Mouse (Mus musculus): ENCODE results near the gene Prr11. TPM values are rescaled to one million over a fixed set of nuclear protein-coding genes. Genes with fewer than 3 reads are reported as not detected.
"Not testable (repeated sequence)": the region's sequence is repeated elsewhere in the genome, so short reads cannot be mapped to it uniquely, and the experiment has no call there.

Gene Prr11
- polyA plus RNA-seq, 1 experiment from 2014 or later = 8.6 TPM

DNA sequence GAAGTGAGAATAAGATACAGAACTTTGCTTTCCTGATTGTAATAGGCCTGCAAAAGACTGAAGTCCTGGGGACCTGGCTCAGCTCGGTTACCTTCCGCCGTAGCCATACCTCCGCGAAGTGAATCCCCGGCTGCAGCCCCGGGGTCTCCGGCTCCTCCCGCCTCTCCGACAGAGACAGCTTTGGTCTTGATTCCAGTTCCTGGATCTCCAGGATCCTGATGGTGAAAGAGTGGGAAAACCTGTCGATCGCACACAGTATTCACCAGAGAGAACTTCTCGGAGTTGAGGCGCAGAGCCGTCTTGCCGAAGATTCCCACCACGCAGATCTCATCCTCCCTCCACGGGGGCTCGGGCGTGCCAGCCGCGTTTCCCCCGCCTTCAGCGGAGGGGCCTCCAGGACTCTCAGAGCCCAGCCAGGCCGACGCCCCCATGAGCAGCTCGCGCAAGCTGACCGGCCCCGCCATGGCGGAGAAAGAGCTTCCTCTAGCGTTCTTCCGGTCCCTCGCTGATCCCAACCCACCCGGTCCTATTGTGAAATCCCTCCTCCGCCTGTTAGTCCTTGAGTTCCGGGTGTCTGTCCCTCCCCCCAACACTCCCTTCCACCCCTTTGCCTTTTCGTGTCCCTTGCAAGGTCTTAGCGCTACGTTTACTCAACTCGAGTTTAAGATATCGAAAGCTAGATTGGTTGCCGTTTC is 22.1 kb downstream of the Prr11 start, which contains the start of gene Smg8:
Smg8 (minus strand) TSS at position 485 of the 695 bp plus-strand sequence.
- H3K27ac ChIP-seq = peak within 1 kb of the TSS; percentile 74
- no peaks in the 10 kb centered on the region for H3K27me3 ChIP-seq
- peak within 1 kb of the TSS; percentile 94 for H3K4me2 ChIP-seq (replicated peaks)
- 2% methylated on average over 35 of the region's 43 CpGs for WGBS
- no peaks in the 10 kb centered on the region for H3K9me3 ChIP-seq (replicated peaks)
- peaks cover 43% of the 10 kb centered on the region for H3K36me3 ChIP-seq
- H3K4me1 ChIP-seq = peaks cover 26% of the 10 kb centered on the region
- H3K9ac ChIP-seq = peak within 1 kb of the TSS; percentile 92
- ATAC-seq (ENCODE audit: low FRiP score) = peak; percentile 68
- peak within 1 kb of the TSS; percentile 94 for H3K4me3 ChIP-seq

DNA sequence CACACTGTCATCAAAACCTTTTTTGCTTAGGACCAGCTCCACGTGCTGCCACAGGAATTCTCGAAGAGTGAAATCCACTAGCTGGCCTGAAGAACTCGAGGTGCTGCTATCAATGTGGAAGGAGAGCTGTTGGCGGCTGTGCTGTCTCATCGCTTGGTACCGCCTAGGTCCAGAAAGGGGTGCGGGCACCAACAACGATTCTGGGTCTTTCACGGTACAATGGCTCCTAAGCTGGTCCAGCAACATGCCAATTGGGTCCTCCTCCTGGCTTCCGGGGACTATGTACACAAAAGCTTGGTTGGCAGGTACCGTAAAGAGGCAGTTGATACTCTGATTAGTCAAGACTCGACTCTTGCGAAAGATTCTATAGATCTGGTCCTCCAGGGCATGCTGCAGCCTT is 23.0 kb downstream of the Prr11 start:
- Histone ChIP-seq H3K9me3 (replicated peaks) (no peaks in the 10 kb centered on the region), H3K36me3 (peaks cover 44% of the 10 kb centered on the region), H3K9ac (peak overlapping the region; percentile 92; the same call in 1 of the 2 replicates), H3K4me2 (replicated peaks) (peak overlapping the region; percentile 94), H3K27ac (no peak overlapping the region), H3K4me3 (peak overlapping the region; percentile 94), H3K27me3 (no peaks in the 10 kb centered on the region), H3K4me1 (peaks cover 26% of the 10 kb centered on the region)
- 92% methylated on average over 13 of the region's 13 CpGs for WGBS
- ATAC-seq (ENCODE audit: low FRiP score) = no peak

DNA sequence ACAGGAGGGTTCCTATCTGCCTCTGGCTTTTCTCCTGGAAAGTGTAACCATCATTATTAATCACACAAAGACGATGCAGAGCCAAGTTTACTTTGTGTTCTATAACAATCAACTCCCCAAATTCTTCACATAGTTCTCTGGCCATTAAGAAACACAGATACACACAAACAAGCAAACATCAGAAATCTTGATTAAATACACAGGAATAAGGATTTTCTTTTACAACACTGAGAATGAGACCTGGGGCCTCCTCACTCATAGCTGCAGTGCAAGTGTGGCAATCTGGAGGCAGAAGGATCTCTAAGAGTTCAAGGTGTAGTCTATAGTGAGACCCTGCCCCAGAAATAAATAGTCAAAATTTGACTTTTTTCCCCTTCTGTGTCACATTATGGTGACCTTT is 24.8 kb downstream of the Prr11 start:
- Histone ChIP-seq H3K4me2 (replicated peaks) (no peak overlapping the region), H3K27ac (no peak overlapping the region), H3K4me3 (no peak overlapping the region), H3K9ac (no peak overlapping the region), H3K9me3 (replicated peaks) (no peaks in the 10 kb centered on the region), H3K36me3 (peaks cover 49% of the 10 kb centered on the region), H3K4me1 (peaks cover 26% of the 10 kb centered on the region), H3K27me3 (no peaks in the 10 kb centered on the region)
- no peak for ATAC-seq (ENCODE audit: low FRiP score)
- 76% methylated on average over 1 of the region's 1 CpGs for WGBS

DNA sequence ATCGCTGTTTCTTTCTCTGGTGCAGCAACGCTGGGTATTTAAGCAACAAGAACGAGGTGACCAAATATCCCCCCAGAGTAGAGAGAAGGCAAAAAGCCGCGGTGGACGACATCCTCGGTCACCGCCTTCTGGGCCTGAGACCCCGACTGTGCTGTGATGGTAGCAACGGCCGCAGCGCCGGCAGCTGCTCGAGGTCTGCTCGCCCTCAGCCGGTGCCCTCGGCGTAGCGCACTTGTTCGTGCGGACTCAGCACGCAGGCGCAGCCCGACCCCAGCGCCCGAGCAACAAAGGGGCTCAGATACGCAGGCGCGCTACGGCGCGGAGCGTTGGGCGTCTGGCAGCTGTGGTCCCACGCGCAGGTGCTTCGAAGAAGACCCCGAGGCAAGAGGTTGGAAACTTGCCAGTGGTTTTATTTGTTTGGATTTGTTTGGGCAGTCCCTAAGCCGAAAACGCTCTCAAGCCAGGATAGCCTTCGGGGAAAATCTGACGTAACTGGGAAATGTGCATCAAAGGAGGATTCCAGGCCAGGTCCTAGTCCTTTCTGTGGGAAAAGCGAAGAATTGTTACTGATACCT is 34.6 kb downstream of the Prr11 start, which contains the start of gene Gdpd1:
Gdpd1 (minus strand) TSS at position 197 of the 575 bp plus-strand sequence.
- H3K9ac ChIP-seq = peak within 1 kb of the TSS; percentile 90
- H3K36me3 ChIP-seq = peaks cover 15% of the 10 kb centered on the region
- peaks cover 24% of the 10 kb centered on the region for H3K4me1 ChIP-seq
- H3K4me2 ChIP-seq (replicated peaks) = peak within 1 kb of the TSS; percentile 62
- ATAC-seq (ENCODE audit: low FRiP score) = peak; percentile 96
- H3K27ac ChIP-seq = peak within 1 kb of the TSS; percentile 98
- H3K4me3 ChIP-seq = peak within 1 kb of the TSS; percentile 69
- 1% methylated on average over 43 of the region's 43 CpGs for WGBS
- no peaks in the 10 kb centered on the region for H3K9me3 ChIP-seq (replicated peaks)
- no peaks in the 10 kb centered on the region for H3K27me3 ChIP-seq

DNA sequence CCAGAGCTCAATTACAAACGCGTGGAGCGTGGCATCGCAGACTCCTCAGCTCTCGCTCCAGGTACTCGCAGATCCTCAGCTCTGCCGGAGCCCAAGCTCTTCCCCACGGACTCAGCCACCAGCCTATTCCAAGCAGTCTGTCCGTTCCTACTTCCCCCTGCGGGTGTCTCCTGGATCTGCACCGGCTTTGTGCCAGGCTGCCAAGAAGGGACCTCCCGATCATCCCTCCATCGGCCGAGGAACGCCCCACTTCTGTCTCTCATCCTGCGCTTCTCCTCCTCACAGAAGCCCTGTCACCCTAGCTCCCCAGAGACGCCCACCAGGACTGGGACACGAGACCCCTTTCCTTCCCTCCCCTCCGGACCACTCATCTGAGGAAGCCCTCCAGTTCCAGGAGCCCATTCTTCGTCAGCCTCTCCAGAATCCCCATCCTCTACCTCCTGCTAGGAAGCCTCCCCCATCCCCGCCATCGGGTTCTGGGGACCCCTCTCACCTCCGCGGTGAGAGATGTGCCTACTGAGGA is 35.1 kb downstream of the Prr11 start:
- peak; percentile 84 for ATAC-seq (ENCODE audit: low FRiP score)
- peak overlapping the region; percentile 98 for H3K27ac ChIP-seq
- peak overlapping the region; percentile 62 for H3K4me2 ChIP-seq (replicated peaks)
- H3K9me3 ChIP-seq (replicated peaks) = no peaks in the 10 kb centered on the region
- H3K4me1 ChIP-seq = peaks cover 24% of the 10 kb centered on the region
- H3K4me3 ChIP-seq = peak overlapping the region; percentile 69
- H3K9ac ChIP-seq = peak overlapping the region; percentile 90
- under 1% methylated on average over 24 of the region's 24 CpGs for WGBS
- no peaks in the 10 kb centered on the region for H3K27me3 ChIP-seq
- H3K36me3 ChIP-seq = peaks cover 15% of the 10 kb centered on the region

DNA sequence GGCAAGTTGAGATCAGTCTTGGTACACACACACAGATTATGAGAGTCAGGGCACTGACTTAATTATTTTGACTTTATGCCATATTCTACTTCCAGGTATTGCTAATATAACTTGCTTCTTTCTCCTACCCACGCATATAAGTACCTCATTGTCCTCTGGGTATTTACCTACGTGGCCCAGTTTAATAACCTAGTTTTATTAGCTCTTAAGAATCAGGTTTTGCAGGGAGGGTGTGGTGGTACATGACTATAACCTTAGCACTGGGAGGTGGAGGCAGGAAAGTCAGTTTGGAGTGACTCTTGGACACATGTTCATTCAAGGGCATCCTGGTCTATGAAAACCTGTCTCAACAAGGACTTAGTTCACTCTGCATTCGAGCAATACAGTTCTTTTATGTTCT is 46.4 kb downstream of the Prr11 start:
- Histone ChIP-seq H3K9ac (no peak overlapping the region), H3K27me3 (no peaks in the 10 kb centered on the region), H3K4me2 (replicated peaks) (no peak overlapping the region), H3K27ac (no peak overlapping the region), H3K4me3 (no peak overlapping the region), H3K36me3 (peaks cover 48% of the 10 kb centered on the region), H3K4me1 (no peaks in the 10 kb centered on the region), H3K9me3 (replicated peaks) (no peaks in the 10 kb centered on the region)
- no peak for ATAC-seq (ENCODE audit: low FRiP score)
- 71% methylated on average over 3 of the region's 3 CpGs for WGBS

DNA sequence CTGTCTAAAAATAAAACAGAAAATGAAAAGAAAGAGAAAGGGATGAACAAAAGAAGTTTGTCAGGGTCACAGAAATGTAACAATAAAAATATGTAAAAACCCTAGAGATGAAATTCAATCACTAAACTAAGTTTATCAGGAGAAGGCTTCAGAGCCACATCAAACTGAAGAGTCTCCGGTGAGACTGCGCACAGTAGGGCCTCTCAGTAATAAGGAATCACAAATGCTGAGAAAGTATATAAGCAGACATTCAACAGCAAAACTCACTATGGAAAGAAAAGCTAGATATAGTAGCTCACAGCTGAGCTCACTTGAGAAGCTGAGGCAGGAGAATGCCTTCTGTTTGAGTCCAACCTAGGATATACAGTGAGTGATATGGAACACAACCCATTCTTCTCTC is 48.1 kb downstream of the Prr11 start:
- Histone ChIP-seq H3K4me3 (no peak overlapping the region), H3K27ac (no peak overlapping the region), H3K9ac (no peak overlapping the region), H3K27me3 (no peaks in the 10 kb centered on the region), H3K4me1 (no peaks in the 10 kb centered on the region), H3K9me3 (replicated peaks) (no peaks in the 10 kb centered on the region), H3K4me2 (replicated peaks) (no peak overlapping the region), H3K36me3 (peaks cover 63% of the 10 kb centered on the region)
- whole genome bisulfite sequencing = 96% methylated on average over 2 of the region's 2 CpGs
- ATAC-seq (ENCODE audit: low FRiP score) = no peak

DNA sequence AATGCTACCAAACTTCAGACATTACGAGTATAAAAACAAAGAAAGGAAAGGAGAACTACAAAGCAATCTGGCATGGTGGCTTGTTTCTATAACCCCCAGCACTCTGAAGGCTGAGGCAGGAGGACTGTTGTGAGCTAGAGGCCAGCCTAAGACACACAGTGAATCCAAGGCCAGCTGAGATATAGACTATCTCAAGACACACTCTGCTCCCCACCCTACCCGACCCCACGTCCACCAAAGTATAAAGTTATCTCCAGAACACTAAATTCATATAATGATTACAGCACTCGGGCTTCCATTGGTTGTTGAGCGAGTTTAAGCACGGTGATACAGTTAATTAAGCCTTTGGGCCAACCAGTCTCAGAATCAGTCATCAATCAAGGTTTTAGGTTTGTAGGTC is 52.2 kb downstream of the Prr11 start:
- Histone ChIP-seq H3K27me3 (no peaks in the 10 kb centered on the region), H3K36me3 (peaks cover 71% of the 10 kb centered on the region), H3K4me2 (replicated peaks) (no peak overlapping the region), H3K27ac (no peak overlapping the region), H3K4me1 (no peaks in the 10 kb centered on the region), H3K9ac (no peak overlapping the region), H3K9me3 (replicated peaks) (no peaks in the 10 kb centered on the region), H3K4me3 (no peak overlapping the region)
- 96% methylated on average over 6 of the region's 6 CpGs for WGBS
- ATAC-seq (ENCODE audit: low FRiP score) = no peak

DNA sequence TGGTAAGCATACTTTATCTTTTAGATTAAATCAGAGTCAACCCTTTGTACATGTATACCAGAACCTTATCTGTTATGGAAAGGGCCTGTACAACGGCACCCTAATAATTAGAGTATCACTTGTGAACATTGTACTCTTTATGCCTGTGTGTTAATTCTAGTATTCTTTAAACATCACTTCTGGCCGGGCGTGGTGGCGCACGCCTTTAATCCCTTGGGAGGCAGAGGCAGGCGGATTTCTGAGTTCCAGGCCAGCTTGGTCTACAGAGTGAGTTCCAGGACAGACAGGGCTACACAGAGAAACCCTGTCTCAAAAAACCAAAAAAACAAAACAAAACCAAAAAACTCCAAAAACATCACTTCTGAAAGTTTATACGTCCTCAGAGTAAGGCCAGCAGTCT is 59.6 kb downstream of the Prr11 start:
- H3K27me3 ChIP-seq; H3K27ac ChIP-seq; H3K9me3 ChIP-seq (replicated peaks); H3K4me2 ChIP-seq (replicated peaks); H3K9ac ChIP-seq; ATAC-seq (ENCODE audit: low FRiP score); H3K4me1 ChIP-seq; H3K4me3 ChIP-seq: not testable (repeated sequence)
- 97% methylated on average over 7 of the region's 7 CpGs for whole genome bisulfite sequencing
- H3K36me3 ChIP-seq = peaks cover 72% of the 10 kb centered on the region

DNA sequence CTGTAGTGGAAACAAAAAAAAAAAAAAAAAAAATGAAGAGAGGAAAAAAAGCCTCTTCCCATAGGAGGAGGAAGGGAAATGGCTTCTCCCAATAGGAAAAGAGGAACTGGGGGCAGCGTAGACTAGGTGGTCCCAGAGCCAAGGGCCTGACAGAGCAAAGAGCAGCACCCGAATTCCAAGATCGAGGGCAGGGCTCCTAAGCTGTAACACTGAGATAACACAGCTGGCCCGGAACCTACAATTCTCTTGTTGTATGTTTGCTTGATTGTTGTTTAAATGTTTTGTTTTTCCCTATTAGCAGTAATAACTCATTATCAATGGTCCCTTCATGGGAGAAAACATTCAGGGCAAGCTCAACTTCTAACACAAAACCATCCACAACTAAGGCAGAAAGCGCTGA is 61.5 kb downstream of the Prr11 start:
- Histone ChIP-seq H3K9ac (no peak overlapping the region), H3K27me3 (no peaks in the 10 kb centered on the region), H3K9me3 (replicated peaks) (no peaks in the 10 kb centered on the region), H3K4me3 (no peak overlapping the region), H3K27ac (no peak overlapping the region), H3K4me2 (replicated peaks) (no peak overlapping the region), H3K4me1 (no peaks in the 10 kb centered on the region), H3K36me3 (peaks cover 71% of the 10 kb centered on the region)
- no peak for ATAC-seq (ENCODE audit: low FRiP score)
- WGBS = 92% methylated on average over 5 of the region's 5 CpGs

DNA sequence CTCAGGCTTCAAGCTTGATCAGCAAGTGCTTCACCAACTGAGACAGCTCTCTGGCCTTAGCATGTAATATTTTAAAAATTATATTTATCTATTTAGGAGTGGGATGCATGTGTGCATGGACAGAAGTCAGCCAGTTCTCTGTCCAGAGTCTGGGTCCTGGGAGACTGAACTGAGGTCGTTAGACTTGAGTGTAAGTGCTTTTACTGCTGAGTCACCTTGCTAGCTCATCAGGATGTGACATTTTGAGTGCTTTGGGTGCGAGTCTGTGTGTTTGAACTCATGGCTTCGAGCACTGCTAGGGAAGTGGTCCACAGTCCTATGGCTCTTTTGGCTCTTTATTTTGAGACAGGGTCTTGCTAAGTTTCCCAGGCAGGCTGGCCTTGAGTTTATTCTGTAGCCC is 65.5 kb downstream of the Prr11 start:
- no peak overlapping the region for H3K4me2 ChIP-seq (replicated peaks)
- H3K4me1 ChIP-seq = no peaks in the 10 kb centered on the region
- WGBS = 90% methylated on average over 3 of the region's 3 CpGs
- no peak overlapping the region for H3K4me3 ChIP-seq
- no peak overlapping the region for H3K9ac ChIP-seq
- no peaks in the 10 kb centered on the region for H3K9me3 ChIP-seq (replicated peaks)
- no peaks in the 10 kb centered on the region for H3K27me3 ChIP-seq
- ATAC-seq (ENCODE audit: low FRiP score) = no peak
- H3K27ac ChIP-seq = no peak overlapping the region
- peaks cover 76% of the 10 kb centered on the region for H3K36me3 ChIP-seq

DNA sequence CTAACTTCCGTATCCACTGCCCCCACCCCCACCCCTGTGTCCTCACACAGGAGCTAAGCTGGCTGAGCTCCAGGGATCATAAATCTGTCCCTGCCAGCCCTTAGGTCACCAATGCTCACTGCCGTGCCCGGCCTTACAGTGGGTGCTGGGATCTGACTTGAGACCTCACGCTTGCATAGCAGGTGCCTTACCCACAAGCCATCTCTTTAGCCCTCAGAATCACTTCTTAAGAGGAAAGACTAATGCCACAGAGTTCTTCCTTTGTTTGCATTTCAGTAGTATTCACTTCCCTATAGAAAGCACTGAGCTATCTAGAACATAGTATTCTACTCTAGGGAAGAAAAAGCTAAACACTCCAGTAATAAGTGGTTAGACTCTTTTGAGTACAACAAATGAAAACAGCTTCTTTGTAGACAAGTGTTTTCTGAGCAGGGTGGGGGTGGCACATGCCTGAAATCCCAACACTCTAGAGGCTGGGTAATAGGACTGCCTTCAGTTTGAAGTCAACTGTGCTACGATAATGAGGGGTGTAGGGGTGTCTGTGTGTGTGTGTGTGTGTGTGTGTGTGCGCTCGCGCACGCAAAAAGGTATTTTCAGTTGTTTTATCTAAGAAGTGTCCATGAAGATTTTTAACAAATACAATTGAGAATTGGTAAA is 69.1 kb downstream of the Prr11 start:
- H3K4me2 ChIP-seq (replicated peaks) = no peak overlapping the region
- H3K36me3 ChIP-seq = peaks cover 82% of the 10 kb centered on the region
- 90% methylated on average over 9 of the region's 9 CpGs for WGBS
- H3K4me3 ChIP-seq = no peak overlapping the region
- no peaks in the 10 kb centered on the region for H3K4me1 ChIP-seq
- no peak overlapping the region for H3K27ac ChIP-seq
- H3K27me3 ChIP-seq = no peaks in the 10 kb centered on the region
- no peak for ATAC-seq (ENCODE audit: low FRiP score)
- no peak overlapping the region for H3K9ac ChIP-seq
- H3K9me3 ChIP-seq (replicated peaks) = no peaks in the 10 kb centered on the region

Measured in hindbrain, embryonic 12.5 days (tissue).